Mouse (Mus musculus) forelimb bud, embryonic 11.5 days (tissue): Measurements from ENCODE around the gene Agpat2.

Source experiments
- DNase-seq: peaks from one replicate; pipeline ENCODE4 v3.0.0-alpha.2; 2012; ENCODE audit warnings: low read depth, low spot score

Agpat2 gene

DNA sequence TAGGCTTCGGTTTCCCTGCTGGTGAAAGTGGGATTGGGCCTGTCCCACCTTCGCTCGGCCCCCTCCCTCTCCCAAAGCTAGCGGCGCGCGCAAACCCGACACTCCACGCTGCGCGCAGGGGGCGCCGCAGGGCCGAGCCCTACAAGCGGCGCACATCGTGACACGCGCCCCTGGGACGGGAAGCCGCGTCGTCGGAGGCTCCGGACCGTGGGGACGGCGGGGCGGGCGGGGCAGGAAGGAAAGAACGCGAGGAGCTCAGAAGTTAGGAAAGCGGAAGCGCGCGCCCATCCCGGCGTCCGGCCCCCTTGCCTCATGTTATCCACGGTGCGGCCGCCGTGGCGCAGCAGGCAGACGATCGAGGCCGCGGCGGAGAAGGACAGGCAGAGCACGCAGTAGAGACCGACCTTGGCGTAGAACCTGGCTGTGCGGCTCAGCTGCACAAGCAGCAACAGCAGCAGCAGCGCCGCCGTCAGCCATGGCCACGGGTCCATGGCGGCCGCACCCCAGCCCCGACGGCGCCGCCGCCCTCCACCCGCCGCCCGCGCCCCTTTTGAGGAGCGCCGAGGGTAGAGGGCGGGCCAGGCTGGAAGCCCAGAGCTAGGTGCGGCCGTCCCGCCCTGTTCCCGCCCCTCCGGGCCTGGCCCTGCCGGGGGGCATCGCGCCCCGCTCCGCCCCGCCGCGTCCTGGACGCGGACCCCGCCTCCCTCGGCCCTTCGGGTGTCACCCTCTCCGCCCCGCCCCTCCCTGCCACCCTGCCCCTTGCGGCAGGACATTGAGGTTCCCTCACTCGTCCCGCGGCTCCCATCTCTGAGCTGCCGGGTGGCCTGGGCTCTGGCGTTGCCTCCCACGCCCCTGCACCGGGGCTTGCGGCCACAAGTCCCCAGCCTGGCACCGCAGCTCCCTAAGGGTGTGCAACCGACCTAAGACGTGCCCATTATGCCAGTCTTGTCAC is at the start of gene Agpat2:
Gene Agpat2, minus strand, starts transcription at position 698 of the 952 bp plus-strand sequence.
- peak; percentile 57 for DNase-seq

DNA sequence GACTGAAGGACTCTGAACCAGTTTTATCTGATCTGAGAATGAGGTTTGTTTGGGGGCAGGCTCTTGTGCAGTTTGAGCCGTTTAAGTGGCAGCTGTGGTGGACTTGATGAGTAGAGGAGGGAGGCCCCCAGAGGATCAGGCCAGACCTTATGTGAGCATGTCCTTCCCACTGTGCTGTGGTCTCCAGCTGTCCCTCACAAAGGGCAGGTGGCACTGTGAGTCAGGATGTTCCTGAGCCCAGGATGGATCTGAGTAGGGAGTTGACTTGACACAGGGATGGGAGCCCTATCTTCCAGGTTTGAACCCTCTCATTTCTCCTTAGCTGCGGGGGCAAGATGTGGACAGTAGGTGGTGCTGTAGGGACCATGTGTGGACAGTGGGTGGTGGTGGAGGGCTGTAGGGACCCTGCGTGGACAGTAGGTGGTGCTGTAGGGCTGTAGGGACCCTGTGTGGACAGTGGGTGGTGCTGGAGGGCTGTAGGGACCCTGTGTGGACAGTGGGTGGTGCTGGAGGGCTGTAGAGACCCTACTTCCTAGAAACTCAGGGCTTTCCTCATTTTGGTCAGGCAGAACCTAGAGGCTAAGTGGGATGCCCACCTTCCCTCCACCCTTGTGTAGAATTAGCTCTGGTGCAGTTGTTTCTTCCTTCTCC is 42.6 kb upstream of the Agpat2 start:
- peak; percentile 93 for DNase-seq

DNA sequence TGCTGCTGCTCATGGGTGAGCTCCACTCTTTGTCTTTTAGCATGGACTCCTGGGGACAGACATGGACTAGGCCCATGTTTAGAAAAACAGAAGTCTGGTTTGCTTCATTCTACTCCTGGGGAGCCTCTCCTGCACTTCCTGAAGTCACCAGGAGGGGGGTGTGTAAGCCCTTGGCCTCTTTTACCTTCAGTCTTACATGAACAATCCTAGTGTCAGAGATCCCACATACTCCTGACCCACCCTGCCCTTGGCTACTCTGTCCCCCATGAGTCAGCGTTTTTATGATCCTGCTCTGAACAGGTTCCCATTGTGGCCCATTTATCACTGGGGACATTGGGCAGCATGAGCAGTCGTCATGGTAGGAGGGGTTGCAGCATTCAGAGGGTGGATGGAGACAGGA is 39.7 kb upstream of the Agpat2 start:
- DNase-seq = peak; percentile 39

DNA sequence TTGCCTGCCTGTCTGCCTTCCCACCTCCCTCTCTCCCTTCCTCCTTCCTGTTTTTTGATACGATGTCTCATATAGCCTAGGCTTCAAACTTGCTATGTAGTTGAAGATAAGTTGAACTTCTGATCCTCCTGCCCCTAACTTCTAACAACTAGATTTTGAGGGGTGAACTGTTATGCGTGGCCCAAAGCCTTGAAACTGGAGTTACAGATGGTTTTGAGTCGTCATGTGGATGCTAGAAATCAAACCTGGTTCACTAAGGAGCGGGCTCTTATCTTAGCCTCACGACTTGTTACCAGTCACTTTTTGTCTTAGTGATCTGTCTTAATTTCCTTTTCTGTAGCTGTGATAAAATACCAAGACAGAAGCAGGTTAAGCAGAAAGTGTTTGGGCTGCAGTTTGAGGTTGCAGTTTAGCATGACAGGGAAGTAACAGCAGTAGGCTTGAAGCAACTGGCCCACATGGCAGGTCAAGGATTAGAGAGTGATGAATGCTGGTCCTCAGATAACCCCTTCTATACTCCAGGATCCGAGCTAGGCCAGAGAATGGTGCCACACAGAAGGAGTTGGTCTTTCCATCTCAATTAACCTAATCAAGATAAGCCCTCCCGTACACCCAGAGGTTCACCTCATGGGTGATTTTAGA is 36.9 kb upstream of the Agpat2 start:
- DNase-seq = no peak

DNA sequence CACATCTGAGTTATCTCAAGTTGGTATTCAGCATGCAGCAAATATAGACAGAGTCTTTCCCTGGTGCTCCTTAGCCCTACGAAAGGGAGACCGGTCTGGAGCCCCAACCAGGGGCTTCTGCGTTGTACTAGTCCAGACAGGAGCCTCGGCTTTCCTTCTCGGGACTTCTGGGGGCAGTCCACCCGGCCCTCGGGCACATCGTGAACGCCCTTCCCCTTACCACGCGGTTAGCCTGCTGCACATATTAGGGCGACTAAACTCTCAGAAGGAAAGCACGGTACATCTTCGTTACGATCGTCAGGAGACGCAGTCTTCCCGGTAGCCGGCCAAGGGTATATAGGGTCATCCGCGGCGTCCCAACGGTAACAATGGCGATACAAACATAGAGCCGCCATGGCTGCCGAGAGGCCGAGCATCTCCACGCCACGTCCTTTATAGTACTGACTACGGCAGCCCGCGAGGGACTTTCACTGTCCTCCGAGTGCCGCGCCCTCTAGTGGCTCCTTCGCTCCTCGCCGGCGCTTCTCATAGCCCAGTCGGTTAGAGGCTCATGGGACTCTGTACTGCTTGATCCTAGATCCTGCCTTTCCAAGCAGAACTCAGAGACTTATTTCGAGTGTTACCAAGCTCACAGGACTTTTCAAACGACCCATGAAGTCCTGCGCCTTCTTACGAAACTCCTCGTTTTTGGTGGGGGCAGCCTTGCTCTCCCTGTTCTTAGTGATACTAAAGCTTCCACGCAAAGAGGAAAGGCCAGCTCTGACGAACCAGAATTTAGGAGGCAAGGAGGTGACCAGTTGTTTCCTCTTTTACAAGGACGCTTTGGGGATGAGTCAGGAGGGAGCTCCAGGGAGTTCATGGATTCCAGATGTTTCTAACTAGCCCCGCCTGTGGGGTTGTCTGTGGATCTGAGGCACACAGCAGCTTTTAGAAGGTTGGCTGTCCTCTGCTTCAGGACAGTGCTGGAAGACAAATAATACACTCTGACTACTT is 35.9 kb upstream of the Agpat2 start:
- peak; percentile 96 for DNase-seq

DNA sequence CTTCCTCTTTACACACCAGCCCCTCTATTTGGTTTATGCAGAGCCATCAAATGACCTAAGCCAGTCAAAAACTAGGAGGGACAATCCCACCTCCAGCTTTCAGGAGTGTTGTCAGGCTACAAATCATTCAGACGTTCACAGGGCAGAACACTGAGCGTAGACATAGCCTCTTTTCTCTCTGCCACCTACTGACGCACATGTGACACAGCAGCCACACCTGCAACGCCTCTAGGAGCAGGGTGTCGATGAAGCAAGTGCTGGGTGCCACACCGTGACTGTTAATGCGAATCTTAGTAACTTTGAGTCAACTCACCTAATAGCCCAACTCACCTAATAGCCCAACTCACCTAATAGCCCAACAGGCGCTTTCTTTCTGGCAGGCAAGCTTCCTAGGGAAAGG is 34.9 kb upstream of the Agpat2 start:
- peak; percentile 35 for DNase-seq

DNA sequence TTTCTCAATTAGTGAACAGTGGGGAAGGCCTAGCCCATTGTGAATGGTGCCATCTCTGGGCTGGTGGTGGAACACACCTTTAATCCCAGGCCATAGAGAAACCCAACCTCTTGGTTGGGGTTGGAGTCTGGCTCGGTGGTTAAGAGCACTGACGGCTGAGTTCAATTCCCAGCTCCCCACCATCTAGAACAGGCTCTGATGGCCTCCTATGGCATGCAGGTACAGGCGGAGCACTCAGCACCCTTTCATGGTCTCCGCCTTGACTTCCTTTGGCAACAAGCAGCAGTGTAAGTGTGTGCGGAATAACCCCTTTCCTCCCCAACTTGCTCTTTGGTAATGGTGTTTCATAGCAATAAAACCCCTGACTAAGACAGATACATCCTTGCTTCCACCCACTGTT is 34.4 kb upstream of the Agpat2 start:
- no peak for DNase-seq

DNA sequence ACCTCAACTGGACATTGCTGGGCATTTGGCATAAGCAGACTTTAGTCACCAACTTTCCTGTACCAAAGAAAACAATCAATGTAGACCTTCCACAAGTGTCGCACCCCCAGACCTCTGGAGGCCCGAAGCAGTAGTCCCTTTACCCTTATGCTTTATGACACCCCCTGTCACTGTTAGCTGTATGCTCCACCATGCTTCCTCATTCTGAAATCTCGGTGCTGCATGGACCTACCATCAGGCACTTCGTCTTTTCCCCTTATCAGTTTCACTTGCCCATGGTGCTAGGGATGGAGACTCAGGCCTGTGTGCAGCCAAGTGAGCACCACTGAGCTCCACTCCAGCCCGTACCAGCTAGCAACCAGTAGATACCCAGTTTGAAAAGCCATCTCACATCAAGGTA is 33.8 kb upstream of the Agpat2 start:
- DNase-seq = no peak

DNA sequence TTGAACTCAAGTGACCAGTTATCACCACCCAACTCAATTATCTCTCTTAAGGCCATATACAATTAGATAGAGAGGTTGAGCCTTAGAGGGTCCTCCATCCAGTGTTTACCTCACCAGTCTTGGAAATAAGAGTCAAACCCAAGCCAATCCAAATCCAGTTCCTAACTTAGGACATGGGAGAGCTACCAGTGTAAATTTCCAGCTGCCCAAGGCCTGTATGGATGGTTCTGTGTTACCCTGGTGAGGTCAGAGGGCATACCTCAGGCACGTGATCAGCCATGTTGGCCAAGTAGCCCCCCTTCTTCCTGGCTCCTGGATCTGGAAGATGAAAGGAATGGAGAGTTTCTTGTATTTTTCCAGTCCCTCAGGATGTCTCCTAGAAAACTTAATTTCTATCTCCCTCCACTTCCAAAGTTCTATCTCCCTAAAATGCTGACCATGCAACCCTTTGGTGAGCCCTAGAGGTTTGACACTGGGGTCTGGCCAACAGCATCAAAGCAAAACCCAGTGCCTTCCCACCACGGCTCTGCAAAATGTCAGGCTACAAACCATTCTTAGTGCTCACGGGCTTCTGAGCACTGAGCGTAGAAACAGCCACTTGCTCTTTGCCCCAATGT is 33.2 kb upstream of the Agpat2 start:
- no peak for DNase-seq

DNA sequence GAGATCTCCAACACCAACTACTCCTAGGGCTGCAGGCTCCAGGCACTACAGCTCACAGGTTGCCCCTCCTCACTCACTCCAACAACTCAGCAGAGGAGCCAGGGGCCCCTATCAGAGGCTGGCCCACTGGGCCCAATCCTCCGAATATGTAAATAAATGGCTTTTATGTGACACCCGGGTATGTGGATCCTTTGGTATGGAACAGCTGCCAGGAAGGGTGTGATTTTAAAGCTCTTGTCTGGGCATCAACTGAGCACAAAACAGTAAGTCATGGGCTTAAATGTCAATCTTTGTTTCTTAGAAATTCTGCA is 32.1 kb upstream of the Agpat2 start:
- no peak for DNase-seq

DNA sequence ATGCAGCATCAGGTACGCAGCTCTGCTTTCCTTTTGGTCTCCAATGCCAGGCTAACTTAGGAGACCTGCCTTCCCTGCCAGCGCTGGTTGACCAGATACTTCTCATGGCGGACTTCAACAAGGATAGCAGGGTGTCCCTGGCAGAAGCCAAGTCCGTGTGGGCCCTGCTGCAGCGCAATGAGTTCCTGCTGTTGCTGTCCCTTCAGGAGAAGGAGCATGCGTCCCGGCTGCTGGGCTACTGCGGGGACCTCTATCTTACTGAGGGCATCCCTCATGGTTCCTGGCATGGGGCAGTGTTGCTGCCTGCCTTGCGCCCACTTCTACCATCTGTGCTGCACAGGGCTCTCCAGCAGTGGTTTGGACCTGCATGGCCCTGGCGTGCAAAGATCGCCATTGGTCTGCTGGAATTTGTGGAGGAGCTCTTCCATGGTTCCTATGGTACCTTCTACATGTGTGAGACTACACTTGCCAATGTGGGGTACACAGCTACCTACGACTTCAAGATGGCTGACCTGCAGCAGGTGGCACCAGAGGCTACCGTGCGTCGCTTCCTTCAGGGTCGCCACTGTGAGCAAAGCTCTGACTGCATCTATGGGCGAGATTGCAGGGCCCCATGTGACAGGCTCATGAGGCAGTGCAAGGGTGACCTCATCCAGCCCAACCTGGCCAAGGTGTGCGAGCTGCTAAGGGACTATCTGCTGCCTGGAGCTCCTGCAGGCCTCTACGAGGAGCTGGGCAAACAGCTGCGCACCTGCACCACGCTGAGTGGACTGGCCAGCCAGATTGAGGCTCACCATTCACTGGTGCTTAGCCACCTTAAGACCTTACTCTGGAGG is 31.5 kb upstream of the Agpat2 start:
- DNase-seq = no peak

DNA sequence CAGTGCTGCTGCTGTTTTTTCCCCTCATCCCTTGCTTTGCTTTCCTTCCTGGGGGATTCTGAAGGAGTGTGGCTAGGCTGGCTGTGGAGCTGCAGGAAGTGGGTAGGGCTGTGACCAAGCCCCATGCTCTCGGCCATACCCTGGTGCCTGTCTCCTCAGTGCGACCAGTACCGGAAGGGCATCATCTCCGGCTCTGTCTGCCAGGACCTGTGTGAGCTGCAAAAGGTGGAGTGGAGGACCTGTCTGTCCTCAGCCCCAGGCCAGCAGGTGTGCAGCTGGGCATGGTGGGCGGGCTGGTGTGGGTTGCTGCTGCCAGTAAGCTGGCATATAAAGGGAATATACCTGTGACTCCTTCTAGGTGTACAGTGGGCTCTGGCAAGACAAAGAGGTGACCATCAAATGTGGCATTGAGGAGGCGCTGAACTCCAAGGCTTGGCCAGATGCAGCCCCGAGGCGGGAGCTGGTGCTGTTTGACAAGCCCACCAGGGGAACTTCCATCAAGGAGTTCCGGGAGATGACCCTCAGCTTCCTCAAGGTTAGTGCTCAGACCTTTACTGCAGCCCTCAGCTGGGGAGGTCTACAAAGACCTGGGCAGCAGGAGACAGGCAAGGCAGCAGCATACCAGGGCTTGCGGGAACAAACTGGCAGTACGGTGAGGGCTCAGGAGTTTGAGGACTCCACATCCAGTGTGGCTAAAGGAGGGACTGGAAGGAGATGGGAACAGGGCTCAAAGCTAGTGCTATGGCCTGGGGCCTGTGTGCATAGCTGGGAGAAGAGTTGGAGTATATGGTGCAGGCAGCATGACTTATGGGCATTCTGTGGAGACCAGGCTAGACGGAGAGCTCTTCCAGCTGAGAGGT is 30.6 kb upstream of the Agpat2 start:
- no peak for DNase-seq

DNA sequence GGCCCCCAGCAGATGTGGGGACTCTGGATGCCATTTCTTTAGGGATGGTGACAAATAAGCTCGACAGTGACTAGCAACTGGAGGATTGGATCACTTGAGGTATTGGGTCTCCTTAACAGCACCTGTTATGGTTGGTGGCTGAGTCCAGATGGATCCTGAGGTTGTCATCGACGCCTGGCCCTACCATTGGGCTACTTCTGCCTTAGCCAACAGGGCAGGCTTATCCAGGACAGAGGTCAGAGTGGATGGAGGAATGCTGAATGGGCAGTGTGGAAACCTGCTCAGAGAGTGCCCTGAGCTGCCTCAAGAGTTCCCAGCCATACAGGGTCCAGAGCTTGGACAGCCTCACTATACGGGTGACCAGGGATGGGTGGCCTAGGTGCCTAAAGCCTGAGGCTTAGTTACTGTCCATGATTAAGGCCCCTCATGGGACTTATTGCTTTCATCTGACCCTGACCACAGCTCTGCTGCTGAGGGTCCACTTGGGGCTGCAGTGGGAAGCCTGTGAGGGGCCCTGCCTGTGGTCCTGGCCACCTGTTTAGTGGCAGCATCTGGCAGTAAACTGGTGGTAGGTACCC is 29.8 kb upstream of the Agpat2 start:
- no peak for DNase-seq

DNA sequence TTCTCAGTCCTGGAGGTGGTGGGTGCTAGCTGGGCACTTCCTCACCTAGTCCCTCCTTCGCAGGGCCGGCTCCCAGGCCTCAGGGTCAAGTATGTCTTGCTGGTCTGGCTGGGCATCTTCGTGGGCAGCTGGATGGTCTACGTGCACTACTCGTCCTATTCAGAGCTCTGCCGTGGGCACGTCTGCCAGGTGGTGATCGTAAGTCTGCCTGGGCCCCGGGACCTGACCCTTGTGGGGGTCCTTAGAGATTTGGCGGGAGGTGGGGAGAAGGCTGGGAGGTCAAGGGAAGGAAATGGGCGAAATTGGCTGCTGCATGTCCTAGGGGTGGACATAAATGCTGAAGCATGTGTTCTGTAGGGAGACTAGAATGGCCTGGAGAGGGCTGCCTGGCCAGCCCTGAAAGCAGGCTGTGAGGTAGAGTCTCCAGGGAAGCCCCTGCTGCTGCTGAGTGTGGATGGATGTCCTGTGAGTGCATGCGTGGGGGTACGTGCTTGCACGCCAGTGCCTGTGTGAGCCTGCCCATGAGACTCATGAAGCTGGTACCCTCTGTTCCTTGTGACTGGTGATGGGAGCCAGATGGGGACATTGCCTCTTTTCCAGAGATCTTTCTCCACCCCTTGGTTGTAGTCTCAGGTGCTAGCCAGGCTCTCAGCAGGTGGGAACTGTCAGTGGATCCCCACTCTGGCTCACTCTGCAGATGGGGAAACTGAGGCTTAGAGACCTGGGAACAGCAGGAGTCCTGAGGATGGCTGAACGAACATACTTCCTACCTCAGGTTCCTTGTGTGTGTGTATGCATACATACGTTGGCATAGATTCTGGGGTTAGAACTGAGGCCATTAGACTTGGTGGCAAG is 28.6 kb upstream of the Agpat2 start:
- DNase-seq = no peak

DNA sequence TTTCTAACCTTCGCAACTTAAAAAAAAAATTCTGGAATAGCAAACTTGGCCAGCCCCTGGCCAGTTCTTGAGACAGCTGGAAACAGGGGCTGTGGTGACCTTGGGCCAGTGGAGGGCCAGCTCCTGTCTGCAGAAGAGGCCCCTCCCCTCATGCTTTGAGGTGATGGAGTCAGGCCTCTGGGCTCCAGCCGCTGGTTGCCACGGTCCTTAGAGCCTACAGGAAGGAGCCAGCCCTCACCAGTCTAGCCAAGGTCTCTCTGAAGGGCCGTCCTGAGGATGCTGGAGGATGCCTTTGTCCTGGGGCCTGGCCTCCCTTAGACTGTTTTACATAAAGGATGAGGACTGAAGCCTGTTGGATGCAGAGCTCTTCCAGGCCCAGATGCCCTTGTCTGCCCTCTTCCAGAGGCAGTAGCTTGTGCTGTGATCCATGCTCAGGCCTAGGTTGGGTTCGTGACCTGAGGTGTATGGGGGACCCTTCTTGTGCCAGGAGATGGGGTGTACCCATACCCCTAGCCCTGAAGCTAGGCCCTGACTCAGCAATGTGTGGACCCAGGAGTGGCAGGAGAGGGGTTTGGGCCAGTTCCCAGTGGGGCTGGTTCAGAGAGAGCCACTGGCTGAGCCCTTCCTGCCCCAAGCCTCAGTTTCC is 24.7 kb upstream of the Agpat2 start:
- DNase-seq = no peak

DNA sequence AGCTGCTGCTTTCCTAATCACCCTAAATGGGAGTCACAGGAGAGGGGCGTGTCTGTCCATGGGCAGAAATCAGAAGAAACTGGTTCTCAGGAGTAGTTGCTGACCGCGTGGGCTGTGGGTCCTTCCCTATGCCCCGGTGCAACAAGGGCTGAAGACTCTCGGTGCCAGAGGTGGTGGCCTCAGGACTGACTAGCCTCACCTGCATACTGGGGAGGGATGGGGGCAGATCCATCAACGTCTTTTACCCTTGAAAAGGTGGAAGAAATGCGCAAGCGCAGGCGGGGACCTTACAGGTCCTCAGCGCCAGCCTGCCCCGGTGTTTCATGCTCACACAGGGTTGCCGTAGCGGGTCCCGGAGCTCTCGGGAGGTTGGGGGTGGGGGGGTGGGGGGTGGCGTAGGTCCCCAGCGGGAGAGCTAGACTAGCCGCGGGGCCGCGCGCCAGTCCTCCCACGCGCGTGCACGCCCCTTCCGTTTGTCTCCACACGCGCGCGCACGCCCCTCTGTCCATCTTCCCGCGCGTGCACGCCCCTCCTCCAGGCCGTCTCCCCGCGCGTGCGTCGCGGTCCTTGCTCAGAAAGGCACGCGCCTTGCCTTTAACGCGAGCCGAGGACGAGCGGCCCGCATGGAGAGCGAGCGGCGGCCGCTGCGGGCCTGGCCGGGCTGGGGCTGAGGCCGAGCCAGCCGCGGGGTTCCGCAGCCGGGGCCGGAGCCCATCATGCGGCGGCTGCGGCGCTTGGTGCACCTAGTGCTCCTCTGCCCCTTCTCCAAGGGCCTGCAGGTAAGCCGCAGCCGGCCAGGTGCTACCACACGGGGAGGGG is 23.9 kb upstream of the Agpat2 start, which contains the start of gene Fam69b:
Gene Fam69b, plus strand, starts transcription at position 537 of the 819 bp plus-strand sequence.
- peak; percentile 76 for DNase-seq
